Mouse (Mus musculus) neural tube, embryonic 14.5 days (tissue): ENCODE measurements around the gene Rimbp3. TPM values are rescaled to one million over a fixed set of nuclear protein-coding genes. Genes with fewer than 3 reads are reported as not detected.

ENCODE experiments used
- ATAC-seq: fragments of 200-750 bp; cut with Nextera tagmentation; 2 replicates; pipeline ENCODE4 v1.8.0; 2017; ENCODE audit warnings: low read depth, mild to moderate bottlenecking, moderate TSS enrichment, moderate library complexity
- H3K27ac ChIP-seq: fragments of 300-500 bp; sonication (generic); 2 replicates; pipeline ENCODE4 v1.5.1; 2014; ENCODE audit warnings: low read depth, mild to moderate bottlenecking, control low read depth, low read length, moderate library complexity, mixed read lengths
- H3K27me3 ChIP-seq: fragments of 300-500 bp; sonication (generic); 2 replicates; pipeline ENCODE4 v1.6.1; 2014; ENCODE audit warnings: low read length; ENCODE audit not compliant: control insufficient read depth, insufficient read depth
- H3K36me3 ChIP-seq: fragments of 300-500 bp; sonication (generic); 2 replicates; pipeline ENCODE4 v1.6.1; 2014; ENCODE audit warnings: low read length, mixed read lengths; ENCODE audit not compliant: control insufficient read depth, insufficient read depth
- H3K4me1 ChIP-seq: fragments of 300-500 bp; sonication (generic); 2 replicates; pipeline ENCODE4 v1.6.1; 2014; ENCODE audit warnings: low read length; ENCODE audit not compliant: control insufficient read depth, insufficient read depth
- H3K4me2 ChIP-seq: fragments of 300-500 bp; sonication (generic); 2 replicates; pipeline ENCODE4 v1.6.1; 2014; ENCODE audit warnings: mild to moderate bottlenecking, low read depth, low read length, control low read depth
- H3K4me3 ChIP-seq: fragments of 300-500 bp; sonication (generic); 2 replicates; pipeline ENCODE4 v1.5.1; 2014; ENCODE audit warnings: low read depth, low read length, control low read depth, mixed read lengths
- H3K9ac ChIP-seq: fragments of 300-500 bp; sonication (generic); replicated peaks from 2 replicates; pipeline ENCODE4 v1.6.1; 2014; ENCODE audit warnings: low read depth, mild to moderate bottlenecking, control low read depth, low read length, mixed read lengths
- H3K9me3 ChIP-seq: fragments of 300-500 bp; sonication (generic); 2 replicates; pipeline ENCODE4 v1.6.1; 2016; ENCODE audit warnings: low read length; ENCODE audit not compliant: control insufficient read depth
- WGBS: fragments of 180-500 bp; shearing (Covaris S2); extraction: QIAGEN DNeasy Blood & Tissue Kit; methylation state at CpG from one replicate; pipeline ENCODE4 v1.1.7; 2014; 5-methylcytosine and 5-hydroxymethylcytosine counted together
- polyA plus RNA-seq: library from polyadenylated mRNA; unstranded; fragments of >200 nt; fragmentation: Nextera tagmentation; extraction: Ambion mirVana; gene quantifications from 2 replicates; pipeline ENCODE4 v1.2.1, GENCODE M21; 2014

The Rimbp3 gene
- polyA plus RNA-seq, 1 experiment from 2014 or later, result 2.7 TPM

DNA sequence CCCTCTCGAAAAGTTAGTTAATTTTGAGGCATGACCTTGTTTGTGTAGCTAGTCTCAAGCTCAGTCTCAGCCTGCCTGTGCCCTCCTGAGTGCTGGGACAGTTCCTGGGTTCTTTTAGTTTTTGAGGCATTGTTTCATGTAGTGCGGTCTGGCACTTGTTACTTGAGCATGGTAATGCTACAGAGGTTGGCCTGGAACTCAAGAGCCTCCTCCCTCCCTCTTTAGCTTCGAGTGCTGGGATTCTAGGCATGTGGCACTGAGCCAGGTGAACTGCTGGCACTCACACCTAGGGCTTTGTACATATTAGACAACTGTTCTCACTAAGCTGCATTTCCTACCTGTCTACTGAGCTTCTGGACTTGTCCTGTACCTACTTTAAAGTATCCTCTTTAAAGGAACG, 39.3 kb downstream of the Rimbp3 start:
- no peak for ATAC-seq
- Histone ChIP-seq H3K27ac (no peak overlapping the region), H3K36me3 (no peaks in the 10 kb centered on the region), H3K9me3 (no peaks in the 10 kb centered on the region), H3K27me3 (no peaks in the 10 kb centered on the region), H3K4me1 (0 out of 2 replicates have a peak, but pooled peaks cover 9% of the 10 kb centered on the region), H3K4me3 (no peak overlapping the region), H3K9ac (no peak overlapping the region), H3K4me2 (no peak overlapping the region)
- 76% methylated on average over 4 of the region's 4 CpGs for WGBS

DNA sequence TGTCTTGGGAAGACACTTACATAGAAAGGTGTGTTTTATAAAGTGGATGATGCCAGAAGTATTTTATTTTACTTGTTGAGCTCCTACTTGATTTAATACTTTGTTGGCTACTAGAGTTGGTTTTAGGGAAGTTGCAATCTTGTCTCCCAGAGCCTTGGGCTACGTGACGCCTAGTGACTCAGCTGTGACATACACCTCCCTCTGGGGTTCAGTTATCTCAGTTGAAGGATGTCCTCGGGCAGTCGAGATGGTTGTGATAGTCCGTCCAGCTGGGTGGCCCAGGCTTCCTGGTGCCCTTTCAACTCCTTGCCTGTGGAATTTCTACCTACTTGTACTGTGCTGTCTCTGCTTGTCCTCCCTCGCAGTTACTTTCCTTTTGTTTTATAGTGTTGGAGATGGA, 40.7 kb downstream of the Rimbp3 start:
- WGBS, result 79% methylated on average over 6 of the region's 6 CpGs

DNA sequence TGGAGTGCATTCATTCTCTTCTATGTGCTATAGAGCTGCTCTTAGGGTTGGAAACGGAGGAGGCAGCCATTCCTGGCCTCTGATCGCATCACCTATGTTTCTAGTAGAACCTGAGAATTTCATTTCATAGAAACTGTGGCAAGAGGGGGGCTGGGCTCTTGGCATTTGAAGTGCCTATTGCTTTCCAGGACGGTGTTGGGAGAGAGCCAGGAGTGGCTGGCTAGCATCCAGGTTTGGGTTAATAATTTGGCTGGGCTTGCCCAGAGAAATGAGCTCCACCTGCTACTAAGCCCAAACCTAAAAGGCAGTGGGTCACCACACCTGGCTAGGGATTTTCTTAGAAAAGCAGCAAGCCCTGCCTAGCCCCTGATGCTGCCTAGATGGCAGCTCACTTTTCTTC, 43.1 kb downstream of the Rimbp3 start:
- H3K9ac ChIP-seq, result no peak overlapping the region
- no peaks in the 10 kb centered on the region for H3K27me3 ChIP-seq
- no peak overlapping the region for H3K27ac ChIP-seq
- no peaks in the 10 kb centered on the region for H3K9me3 ChIP-seq
- H3K4me1 ChIP-seq, result peaks cover 18% of the 10 kb centered on the region
- H3K4me3 ChIP-seq, result no peak overlapping the region
- no peak overlapping the region for H3K4me2 ChIP-seq
- ATAC-seq, result no peak
- 65% methylated on average over 3 of the region's 3 CpGs for WGBS
- peaks cover 5% of the 10 kb centered on the region; the same call in 1 of the 2 replicates for H3K36me3 ChIP-seq

More for the DNA sequence above, 40.7 kb downstream of the Rimbp3 start:
- ATAC-seq, result no peak
- Histone ChIP-seq H3K27me3 (no peaks in the 10 kb centered on the region), H3K4me2 (no peak overlapping the region), H3K27ac (no peak overlapping the region), H3K4me3 (no peak overlapping the region), H3K36me3 (no peaks in the 10 kb centered on the region), H3K9ac (no peak overlapping the region), H3K4me1 (peaks cover 16% of the 10 kb centered on the region), H3K9me3 (no peaks in the 10 kb centered on the region)

DNA sequence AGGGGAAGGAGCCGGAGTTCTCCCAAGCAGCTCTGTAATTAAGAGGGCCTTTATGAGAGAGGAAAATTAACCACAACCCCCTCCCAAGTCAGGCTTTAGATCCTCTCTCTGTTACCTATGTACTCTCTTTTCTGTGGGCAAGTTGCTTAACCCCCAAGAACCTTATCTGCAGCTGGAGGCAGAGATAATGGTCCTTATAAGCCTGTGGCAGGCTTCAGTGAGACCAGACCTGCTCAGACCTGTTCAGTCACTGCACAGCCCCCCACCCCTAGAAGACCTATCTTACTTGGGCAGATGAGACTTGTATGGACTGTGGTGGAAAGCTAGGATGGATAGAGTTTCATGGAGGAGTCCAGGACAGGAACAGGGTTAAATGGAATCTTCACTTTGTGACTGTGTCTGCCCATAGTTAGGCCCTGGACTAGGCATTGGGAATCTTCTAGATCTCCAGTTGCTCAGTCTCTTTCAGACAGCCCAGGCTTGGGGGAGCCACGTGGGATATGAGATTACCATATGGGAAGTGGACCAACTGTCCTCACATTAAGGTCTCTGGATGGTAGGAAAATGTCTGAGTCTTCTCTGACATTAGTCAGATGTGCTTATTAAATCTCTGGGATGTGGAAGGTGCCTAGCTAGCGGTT, 43.8 kb downstream of the Rimbp3 start:
- Histone ChIP-seq H3K9ac (no peak overlapping the region), H3K27ac (no peak overlapping the region), H3K4me1 (peaks cover 18% of the 10 kb centered on the region), H3K27me3 (no peaks in the 10 kb centered on the region), H3K9me3 (no peaks in the 10 kb centered on the region), H3K4me3 (no peak overlapping the region), H3K4me2 (no peak overlapping the region), H3K36me3 (peaks cover 9% of the 10 kb centered on the region)
- no peak for ATAC-seq
- 79% methylated on average over 3 of the region's 3 CpGs for WGBS

DNA sequence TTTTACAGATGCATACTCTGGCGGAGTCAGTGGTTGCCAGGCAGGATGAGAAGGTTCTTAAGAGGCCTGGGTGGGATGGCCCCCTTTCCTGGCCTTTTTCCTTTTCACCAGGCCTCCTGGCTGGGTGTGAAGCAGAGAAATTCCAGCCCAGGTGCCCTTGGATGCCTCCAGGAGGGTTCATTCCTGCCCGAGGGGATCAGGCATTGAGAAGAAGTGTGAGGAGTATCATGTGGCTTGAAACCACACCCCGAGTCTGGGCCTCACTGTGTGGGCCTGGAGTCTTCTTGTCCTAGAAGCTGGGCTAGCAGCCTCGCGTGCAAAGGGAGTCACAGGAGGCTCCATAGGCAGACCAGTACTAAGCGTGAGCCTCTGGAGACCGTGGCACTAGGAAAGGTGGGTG, 44.4 kb downstream of the Rimbp3 start:
- no peaks in the 10 kb centered on the region for H3K9me3 ChIP-seq
- no peaks in the 10 kb centered on the region for H3K27me3 ChIP-seq
- H3K36me3 ChIP-seq, result peaks cover 15% of the 10 kb centered on the region
- peaks cover 18% of the 10 kb centered on the region for H3K4me1 ChIP-seq
- ATAC-seq, result no peak
- no peak overlapping the region for H3K9ac ChIP-seq
- H3K4me3 ChIP-seq, result no peak overlapping the region
- 72% methylated on average over 7 of the region's 7 CpGs for WGBS
- H3K27ac ChIP-seq, result no peak overlapping the region
- H3K4me2 ChIP-seq, result no peak overlapping the region

DNA sequence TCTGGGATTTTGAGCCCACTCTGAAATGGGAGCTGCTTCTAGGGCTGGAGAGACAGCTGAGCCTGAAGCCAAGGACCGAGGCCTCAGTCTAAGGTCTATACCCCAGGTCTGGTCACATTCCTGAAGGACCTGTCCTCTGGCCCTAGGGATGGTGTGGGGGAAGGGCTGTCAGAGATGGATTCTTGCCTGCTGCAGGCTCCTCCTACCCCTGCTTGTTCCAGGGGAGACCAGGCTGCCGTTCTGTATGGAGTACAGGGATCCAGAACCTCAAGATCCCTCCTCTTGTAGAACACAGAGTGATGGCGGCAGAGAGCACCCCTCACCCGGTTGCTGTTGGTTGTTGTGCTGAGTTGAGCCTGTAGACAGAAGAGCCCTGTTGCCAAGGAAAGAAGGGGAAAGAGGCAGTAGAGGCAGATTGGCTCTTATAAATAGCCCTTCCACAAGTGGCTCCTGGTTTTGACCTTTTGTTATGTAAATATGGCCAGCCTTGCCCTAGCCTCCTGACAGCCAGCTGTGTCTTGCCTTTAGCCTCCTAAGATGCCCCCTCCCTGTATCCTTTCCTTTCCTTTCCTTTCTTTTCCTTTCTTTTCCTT, 45.7 kb downstream of the Rimbp3 start:
- no peaks in the 10 kb centered on the region for H3K27me3 ChIP-seq
- H3K9me3 ChIP-seq, result no peaks in the 10 kb centered on the region
- H3K4me1 ChIP-seq, result peaks cover 18% of the 10 kb centered on the region
- H3K4me2 ChIP-seq, result no peak overlapping the region
- WGBS, result 30% methylated on average over 4 of the region's 4 CpGs
- H3K4me3 ChIP-seq, result no peak overlapping the region
- peaks cover 28% of the 10 kb centered on the region for H3K36me3 ChIP-seq
- H3K27ac ChIP-seq, result no peak overlapping the region
- no peak for ATAC-seq
- H3K9ac ChIP-seq, result no peak overlapping the region

DNA sequence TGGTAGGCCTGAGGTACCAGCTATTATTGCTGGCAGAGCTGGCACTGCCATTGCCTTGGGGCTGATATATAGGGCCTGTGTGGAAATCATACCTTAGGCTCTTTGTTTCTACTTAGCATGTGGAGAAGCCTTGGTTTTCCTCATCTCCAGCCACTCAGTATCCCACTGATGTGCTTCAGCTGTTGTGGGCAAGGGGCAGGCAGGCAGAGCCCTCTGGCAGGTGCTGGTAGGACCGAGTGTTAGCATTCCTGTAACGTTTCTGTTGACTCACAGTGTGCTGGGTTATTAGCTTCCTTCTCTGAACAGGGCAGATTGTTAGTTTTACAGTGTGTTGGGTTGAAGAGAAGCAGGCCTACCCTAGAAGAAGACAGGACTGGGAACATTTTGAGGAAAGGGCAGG, 46.9 kb downstream of the Rimbp3 start:
- no peak for ATAC-seq
- Histone ChIP-seq H3K27me3 (no peaks in the 10 kb centered on the region), H3K27ac (no peak overlapping the region), H3K4me3 (no peak overlapping the region), H3K9me3 (no peaks in the 10 kb centered on the region), H3K36me3 (peaks cover 34% of the 10 kb centered on the region), H3K4me1 (peaks cover 18% of the 10 kb centered on the region), H3K4me2 (no peak overlapping the region), H3K9ac (no peak overlapping the region)
- WGBS, result 85% methylated on average over 2 of the region's 2 CpGs

DNA sequence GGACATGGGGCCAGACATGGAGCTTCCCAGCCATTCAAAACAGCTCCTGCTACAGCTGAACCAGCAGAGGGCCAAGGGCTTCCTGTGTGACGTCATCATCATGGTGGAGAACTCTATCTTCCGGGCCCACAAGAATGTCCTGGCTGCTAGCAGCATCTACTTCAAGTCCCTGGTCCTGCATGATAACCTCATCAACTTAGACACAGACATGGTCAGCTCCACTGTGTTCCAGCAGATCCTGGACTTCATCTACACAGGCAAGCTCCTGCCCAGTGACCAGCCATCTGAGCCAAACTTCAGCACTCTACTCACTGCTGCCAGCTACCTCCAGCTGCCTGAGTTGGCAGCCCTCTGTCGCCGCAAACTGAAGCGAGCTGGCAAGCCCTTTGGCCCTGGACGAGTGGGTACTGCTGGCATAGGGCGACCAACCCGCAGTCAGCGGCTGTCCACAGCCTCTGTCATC, 49.0 kb downstream of the Rimbp3 start:
- Histone ChIP-seq H3K9me3 (no peaks in the 10 kb centered on the region), H3K4me2 (no peak overlapping the region), H3K27ac (no peak overlapping the region), H3K9ac (no peak overlapping the region), H3K36me3 (peaks cover 34% of the 10 kb centered on the region), H3K27me3 (no peaks in the 10 kb centered on the region), H3K4me1 (peaks cover 11% of the 10 kb centered on the region), H3K4me3 (no peak overlapping the region)
- WGBS, result 92% methylated on average over 9 of the region's 9 CpGs
- ATAC-seq, result no peak

DNA sequence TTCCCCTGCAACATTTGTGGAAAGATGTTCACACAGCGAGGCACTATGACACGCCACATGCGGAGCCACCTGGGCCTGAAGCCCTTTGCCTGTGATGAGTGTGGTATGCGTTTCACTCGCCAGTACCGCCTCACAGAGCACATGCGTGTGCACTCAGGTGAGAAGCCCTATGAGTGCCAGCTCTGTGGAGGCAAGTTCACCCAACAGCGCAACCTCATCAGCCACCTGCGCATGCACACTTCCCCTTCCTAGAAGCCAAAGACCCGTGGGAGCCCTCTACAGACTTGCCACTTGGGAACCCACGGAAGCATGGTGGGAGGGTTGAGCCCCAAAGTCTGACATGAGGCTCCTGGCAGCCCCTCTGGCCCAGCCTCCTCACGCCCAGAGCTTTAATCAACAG, 50.5 kb downstream of the Rimbp3 start:
- no peak overlapping the region for H3K9ac ChIP-seq
- 95% methylated on average over 12 of the region's 12 CpGs for WGBS
- no peak overlapping the region for H3K4me2 ChIP-seq
- H3K9me3 ChIP-seq, result no peaks in the 10 kb centered on the region
- H3K36me3 ChIP-seq, result peaks cover 34% of the 10 kb centered on the region
- H3K27me3 ChIP-seq, result no peaks in the 10 kb centered on the region
- H3K4me3 ChIP-seq, result no peak overlapping the region
- no peak for ATAC-seq
- peaks cover 4% of the 10 kb centered on the region for H3K4me1 ChIP-seq
- no peak overlapping the region for H3K27ac ChIP-seq
